Mouse (Mus musculus): ENCODE data around the gene Cnot4.
A peak's percentile ranks its signal among the peaks of the same experiment; 100 is the strongest.

Cnot4 gene

GRCm38 (mm10) chr6:35033341-35033740 lies 100.2 kb downstream of the Cnot4 start:
- no peak for DNase-seq (ENCODE audit: low spot score in 2 of 2)

- DNase-seq (ENCODE audit: low spot score in 2 of 2) = no peak
Measured at GRCm38 (mm10) chr6:35032704-35033103, 100.8 kb downstream of the Cnot4 start.

GRCm38 (mm10) chr6:35030811-35031210 lies 102.7 kb downstream of the Cnot4 start:
- DNase-seq (ENCODE audit: low spot score in 2 of 2) = no peak

GRCm38 (mm10) chr6:35030226-35030625 lies 103.3 kb downstream of the Cnot4 start:
- DNase-seq (ENCODE audit: low spot score in 2 of 2) = no peak

GRCm38 (mm10) chr6:35028023-35028422 lies 105.5 kb downstream of the Cnot4 start:
- no peak for DNase-seq (ENCODE audit: low spot score in 2 of 2)

- DNase-seq (ENCODE audit: low spot score in 2 of 2) = no peak
Measured at GRCm38 (mm10) chr6:35027257-35027656, 106.3 kb downstream of the Cnot4 start.

GRCm38 (mm10) chr6:35016624-35017023 lies 116.9 kb downstream of the Cnot4 start:
- DNase-seq (ENCODE audit: low spot score in 2 of 2) = no peak

- DNase-seq (ENCODE audit: low spot score in 2 of 2) = no peak
Measured at GRCm38 (mm10) chr6:35011953-35012352, 121.6 kb downstream of the Cnot4 start.

- peak in 1 of 2 experiments; percentile 49 for DNase-seq (ENCODE audit: low spot score in 2 of 2)
Measured at GRCm38 (mm10) chr6:35010705-35011104, 122.8 kb downstream of the Cnot4 start.

GRCm38 (mm10) chr6:35002261-35002669 lies 131.3 kb downstream of the Cnot4 start:
- no peak for DNase-seq (ENCODE audit: low spot score in 2 of 2)

- no peak for DNase-seq (ENCODE audit: low spot score in 2 of 2)
Measured at GRCm38 (mm10) chr6:34999101-34999500, 134.4 kb downstream of the Cnot4 start.

- DNase-seq (ENCODE audit: low spot score in 2 of 2) = no peak
Measured at GRCm38 (mm10) chr6:34996496-34996895, 137.0 kb downstream of the Cnot4 start.

GRCm38 (mm10) chr6:34995265-34995681 lies 138.3 kb downstream of the Cnot4 start:
- DNase-seq (ENCODE audit: low spot score in 2 of 2) = peak; percentile 77 to 88

- DNase-seq (ENCODE audit: low spot score in 2 of 2) = no peak
Measured at GRCm38 (mm10) chr6:34994692-34995091, 138.8 kb downstream of the Cnot4 start.

- DNase-seq (ENCODE audit: low spot score in 2 of 2) = no peak
Measured at GRCm38 (mm10) chr6:34989263-34989662, 144.3 kb downstream of the Cnot4 start.

GRCm38 (mm10) chr6:34988081-34988761 lies 145.3 kb downstream of the Cnot4 start, which contains the start of gene Slc23a4:
Gene Slc23a4, minus strand, starts transcription at chr6:34988404.
- no peak for DNase-seq (ENCODE audit: low spot score in 2 of 2)

GRCm38 (mm10) chr6:34987085-34987645 lies 146.4 kb downstream of the Cnot4 start:
- no peak for DNase-seq (ENCODE audit: low spot score in 2 of 2)

GRCm38 (mm10) chr6:34980661-34981060 lies 152.9 kb downstream of the Cnot4 start:
- no peak for DNase-seq (ENCODE audit: low spot score in 2 of 2)

- no peak for DNase-seq (ENCODE audit: low spot score in 2 of 2)
Measured at GRCm38 (mm10) chr6:34979291-34979690, 154.2 kb downstream of the Cnot4 start.

All from urinary bladder, postnatal 4 days (tissue).